Mouse (Mus musculus) adipocyte (in vitro differentiated cells): ENCODE measurements around the gene Mybphl.

Experiments used
- DNase-seq: peaks from one replicate; pipeline ENCODE4 v3.0.0-alpha.2; 2016; ENCODE audit warnings: low spot score

The Mybphl gene

GRCm38 (mm10) chr3:108372274-108372673, 7.6 kb downstream of the Mybphl start:
- no peak for DNase-seq

- no peak for DNase-seq
These were observed 8.0 kb downstream of the Mybphl start for GRCm38 (mm10) chr3:108372691-108373090.

- DNase-seq, result no peak
These were observed 14.4 kb downstream of the Mybphl start for GRCm38 (mm10) chr3:108378875-108379663.

GRCm38 (mm10) chr3:108380695-108381094, 16.0 kb downstream of the Mybphl start:
- DNase-seq, result no peak

GRCm38 (mm10) chr3:108381945-108382875, 17.5 kb downstream of the Mybphl start:
- DNase-seq, result peak; percentile 81

- DNase-seq, result peak; percentile 83
These were observed 19.0 kb downstream of the Mybphl start, which contains the start of gene Psrc1 for GRCm38 (mm10) chr3:108383485-108384354. TSS of gene Psrc1 (plus strand) at chr3:108383839.

GRCm38 (mm10) chr3:108384425-108384824, 19.7 kb downstream of the Mybphl start:
- no peak for DNase-seq

- DNase-seq, result no peak
These were observed 21.5 kb downstream of the Mybphl start for GRCm38 (mm10) chr3:108386186-108386585.

GRCm38 (mm10) chr3:108389111-108389545, 24.4 kb downstream of the Mybphl start:
- peak; percentile 99 for DNase-seq

GRCm38 (mm10) chr3:108392299-108392698, 27.6 kb downstream of the Mybphl start:
- no peak for DNase-seq

GRCm38 (mm10) chr3:108392793-108393192, 28.1 kb downstream of the Mybphl start:
- no peak for DNase-seq

GRCm38 (mm10) chr3:108398281-108398680, 33.6 kb downstream of the Mybphl start:
- DNase-seq, result no peak

GRCm38 (mm10) chr3:108400442-108400841, 35.7 kb downstream of the Mybphl start:
- DNase-seq, result no peak

GRCm38 (mm10) chr3:108401692-108402527, 37.2 kb downstream of the Mybphl start:
- DNase-seq, result peak; percentile 86

GRCm38 (mm10) chr3:108402528-108402920, 37.8 kb downstream of the Mybphl start:
- no peak for DNase-seq

- DNase-seq, result no peak
These were observed 41.0 kb downstream of the Mybphl start for GRCm38 (mm10) chr3:108405536-108406305.

- DNase-seq, result no peak
These were observed 41.7 kb downstream of the Mybphl start for GRCm38 (mm10) chr3:108406306-108406885.

- no peak for DNase-seq
These were observed 43.9 kb downstream of the Mybphl start for GRCm38 (mm10) chr3:108408517-108409008.

- DNase-seq, result no peak
These were observed 45.1 kb downstream of the Mybphl start for GRCm38 (mm10) chr3:108409656-108410358.
